ENCODE assay signal across 29 mouse cellular contexts in genomic region chr12:40546827-40547226, GRCm38 (mm10).
A peak's percentile ranks its signal among the peaks of the same experiment; 100 is the strongest.
DNase-seq lines count a peak whose midpoint lies in the region; ATAC-seq lines count a peak whose summit lies in the region.
"Had no signal": no experiment of that assay in that cellular context is flagged by ENCODE, and none has a peak within 500 bp of the region (broad histone marks: within the 10 kb centered on the region; RNA-seq: fewer than 3 reads in every experiment).

No protein-coding gene starts in this region.

- no peaks in the 10 kb centered on the region for H3K4me1 ChIP-seq in forebrain, embryonic 14.5 days (ENCODE audit: control insufficient read depth, insufficient read depth, low read length)
- peaks cover 7% of the 10 kb centered on the region for H3K4me1 ChIP-seq in forebrain, embryonic 13.5 days
- 0 out of 2 replicates have a peak, but pooled peaks cover 4% of the 10 kb centered on the region for H3K4me1 ChIP-seq in kidney, embryonic 15.5 days
- no peaks in the 10 kb centered on the region for H3K4me1 ChIP-seq in midbrain, embryonic 12.5 days
- H3K4me1 ChIP-seq in midbrain, embryonic 16.5 days (ENCODE audit: control insufficient read depth, insufficient read depth, low read length): peaks cover 13% of the 10 kb centered on the region
- H3K4me1 ChIP-seq: embryonic facial prominence, embryonic 15.5 days; heart, embryonic 13.5 days; liver, embryonic 15.5 days; lung, embryonic 15.5 days; megakaryocyte, embryonic 14.5 days had no signal

- no peaks in the 10 kb centered on the region for H3K27me3 ChIP-seq in forebrain, embryonic 14.5 days (replicated peaks; ENCODE audit: control insufficient read depth, insufficient read depth, low read length)
- no peaks in the 10 kb centered on the region for H3K27me3 ChIP-seq in forebrain, embryonic 13.5 days
- no peaks in the 10 kb centered on the region for H3K27me3 ChIP-seq in kidney, embryonic 15.5 days
- no peaks in the 10 kb centered on the region for H3K27me3 ChIP-seq in midbrain, embryonic 12.5 days
- no peaks in the 10 kb centered on the region for H3K27me3 ChIP-seq in midbrain, embryonic 16.5 days (ENCODE audit: control insufficient read depth, insufficient read depth, low read depth, low read length)
- H3K27me3 ChIP-seq: CH12.LX; embryonic facial prominence, embryonic 15.5 days; heart, embryonic 13.5 days; liver, embryonic 15.5 days; lung, embryonic 15.5 days had no signal

- H3K4me3 ChIP-seq in forebrain, embryonic 14.5 days (ENCODE audit: low read depth, low read length): no peak overlapping the region
- no peak overlapping the region for H3K4me3 ChIP-seq in forebrain, embryonic 13.5 days
- H3K4me3 ChIP-seq in kidney, embryonic 15.5 days (replicated peaks): no peak overlapping the region
- no peak overlapping the region for H3K4me3 ChIP-seq in midbrain, embryonic 12.5 days
- H3K4me3 ChIP-seq in midbrain, embryonic 16.5 days (ENCODE audit: low read depth, low read length): no peak overlapping the region
- H3K4me3 ChIP-seq: embryonic facial prominence, embryonic 15.5 days; heart, embryonic 13.5 days; limb, embryonic 10.5 days; liver, embryonic 15.5 days; lung, embryonic 15.5 days; megakaryocyte, embryonic 14.5 days; myocyte had no signal

- ATAC-seq in forebrain, embryonic 14.5 days: no peak
- no peak for ATAC-seq in forebrain, embryonic 13.5 days
- no peak for ATAC-seq in kidney, embryonic 15.5 days (replicated peaks; ENCODE audit: low FRiP score)
- ATAC-seq in midbrain, embryonic 12.5 days (ENCODE audit: low FRiP score, low read depth): no peak
- ATAC-seq in midbrain, embryonic 16.5 days: no peak
- ATAC-seq: activated CD4-positive, CD25-positive, alpha-beta regulatory T cell, adult 4 months; forebrain, embryonic 16.5 days had no signal

- H3K9ac ChIP-seq in forebrain, embryonic 14.5 days (ENCODE audit: low read length): no peak overlapping the region
- no peak overlapping the region for H3K9ac ChIP-seq in forebrain, embryonic 13.5 days
- H3K9ac ChIP-seq in kidney, embryonic 15.5 days: no peak overlapping the region
- H3K9ac ChIP-seq in midbrain, embryonic 12.5 days (replicated peaks): no peak overlapping the region
- H3K9ac ChIP-seq in midbrain, embryonic 16.5 days (ENCODE audit: low read depth, low read length): peak overlapping the region; percentile 20; the same call in 1 of the 2 replicates
- H3K9ac ChIP-seq: embryonic facial prominence, embryonic 15.5 days; heart, embryonic 13.5 days; liver, embryonic 15.5 days; lung, embryonic 15.5 days had no signal

- peak; percentile 22 for DNase-seq in forebrain, embryonic 14.5 days (ENCODE audit: low spot score)
- no peak for DNase-seq in kidney, adult 8-10 months
- DNase-seq in adrenal gland, adult 2 months: no peak
- DNase-seq: adrenal gland, postnatal 14 days; B cell, adult 2 months; gastrocnemius, postnatal 25 days; heart, adult 18-20 months; heart, postnatal 14 days; kidney, adult 11 months; liver; lung, postnatal 36 days; right cerebral cortex, postnatal 14 days had no signal

- H3K36me3 ChIP-seq in forebrain, embryonic 14.5 days (ENCODE audit: control insufficient read depth, insufficient read depth, low read length): no peaks in the 10 kb centered on the region
- no peaks in the 10 kb centered on the region for H3K36me3 ChIP-seq in forebrain, embryonic 13.5 days (ENCODE audit: poor library complexity, severe bottlenecking)
- no peaks in the 10 kb centered on the region for H3K36me3 ChIP-seq in kidney, embryonic 15.5 days
- no peaks in the 10 kb centered on the region for H3K36me3 ChIP-seq in midbrain, embryonic 12.5 days
- no peaks in the 10 kb centered on the region for H3K36me3 ChIP-seq in midbrain, embryonic 16.5 days (ENCODE audit: control insufficient read depth, insufficient read depth, low read length)
- H3K36me3 ChIP-seq: embryonic facial prominence, embryonic 15.5 days; G1E; heart, embryonic 13.5 days; limb, embryonic 10.5 days; liver, embryonic 15.5 days; lung, embryonic 15.5 days had no signal

- 52% methylated on average over 5 of the region's 5 CpGs for WGBS in forebrain, embryonic 14.5 days
- WGBS in forebrain, embryonic 13.5 days: 60% methylated on average over 5 of the region's 5 CpGs
- WGBS in kidney, embryonic 15.5 days: 50% methylated on average over 5 of the region's 5 CpGs
- 55% methylated on average over 5 of the region's 5 CpGs for WGBS in midbrain, embryonic 12.5 days
- 41% methylated on average over 5 of the region's 5 CpGs for WGBS in midbrain, embryonic 16.5 days

- no peak overlapping the region for H3K4me2 ChIP-seq in forebrain, embryonic 14.5 days (ENCODE audit: low read length)
- no peak overlapping the region for H3K4me2 ChIP-seq in forebrain, embryonic 13.5 days
- H3K4me2 ChIP-seq in kidney, embryonic 15.5 days: 0 out of 2 replicates have a peak overlapping the region, but pooled peaks have one; percentile 3
- no peak overlapping the region for H3K4me2 ChIP-seq in midbrain, embryonic 12.5 days (replicated peaks)
- no peak overlapping the region for H3K4me2 ChIP-seq in midbrain, embryonic 16.5 days (ENCODE audit: low read length)
- H3K4me2 ChIP-seq: embryonic facial prominence, embryonic 15.5 days; heart, embryonic 13.5 days; liver, embryonic 15.5 days; lung, embryonic 15.5 days had no signal

- no peak overlapping the region for H3K27ac ChIP-seq in forebrain, embryonic 14.5 days (ENCODE audit: low read depth, low read length)
- no peak overlapping the region for H3K27ac ChIP-seq in forebrain, embryonic 13.5 days
- H3K27ac ChIP-seq in kidney, embryonic 15.5 days: no peak overlapping the region
- H3K27ac ChIP-seq in midbrain, embryonic 12.5 days (replicated peaks): peak overlapping the region; percentile 42; the same call in 1 of the 2 replicates
- H3K27ac ChIP-seq in midbrain, embryonic 16.5 days (ENCODE audit: low read length): peak overlapping the region; percentile 15; the same call in 1 of the 2 replicates
- H3K27ac ChIP-seq: embryonic facial prominence, embryonic 15.5 days; heart, embryonic 13.5 days; kidney, postnatal 0 days; limb, embryonic 10.5 days; liver, embryonic 15.5 days; lung, embryonic 15.5 days; stomach, postnatal 0 days had no signal

- H3K9me3 ChIP-seq in forebrain, embryonic 14.5 days (replicated peaks; ENCODE audit: control insufficient read depth, low read length): no peaks in the 10 kb centered on the region
- no peaks in the 10 kb centered on the region for H3K9me3 ChIP-seq in forebrain, embryonic 13.5 days (replicated peaks)
- no peaks in the 10 kb centered on the region for H3K9me3 ChIP-seq in kidney, embryonic 15.5 days (replicated peaks)
- H3K9me3 ChIP-seq in midbrain, embryonic 12.5 days: no peaks in the 10 kb centered on the region
- H3K9me3 ChIP-seq in midbrain, embryonic 16.5 days (replicated peaks; ENCODE audit: control insufficient read depth, low read length, poor library complexity, severe bottlenecking): no peaks in the 10 kb centered on the region
- H3K9me3 ChIP-seq: embryonic facial prominence, embryonic 15.5 days; G1E; heart, embryonic 13.5 days; limb, embryonic 10.5 days; liver, embryonic 15.5 days; lung, embryonic 15.5 days had no signal

Comparison
In these comparisons a context has a peak if more than half of its experiments do, and no peak if none do; other contexts are left out.
1. H3K27ac ChIP-seq: peak in midbrain, embryonic 12.5 days (single experiment) and midbrain, embryonic 16.5 days (single experiment); none in forebrain, embryonic 14.5 days (single experiment), forebrain, embryonic 13.5 days (single experiment) and kidney, embryonic 15.5 days (single experiment).